Mouse (Mus musculus): ENCODE measurements at regions not wholly inside any gene's neighbourhood (a gene's known extent, or its start where the extent isn't known, plus 50 kb on each side); places are given as distances from the start of the nearest gene placed in this dataset.

DNA sequence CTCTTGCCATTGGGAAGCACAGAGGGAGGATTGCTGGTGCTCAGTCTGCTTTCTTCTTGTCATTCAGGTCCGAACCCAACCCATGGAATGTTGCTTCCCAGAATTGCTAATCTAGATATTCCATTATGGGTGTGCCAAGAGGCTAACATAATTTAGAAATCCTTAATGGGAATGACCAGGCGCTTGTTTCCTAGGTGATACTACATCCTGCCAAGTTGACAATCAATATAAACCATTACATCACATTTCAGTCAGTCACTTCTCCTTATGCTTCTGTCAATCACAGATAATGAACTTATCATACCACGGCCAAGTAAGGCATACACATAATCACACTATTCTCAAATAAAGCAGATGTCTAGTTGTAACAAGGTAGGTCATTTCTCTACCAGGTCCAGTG lies 206.1 kb downstream of the Fam181b start:
- TF ChIP-seq KAT2A (conservative IDR thresholded peaks at IDR 0.05; ENCODE audit: low read depth, low read length) (no peak), ZNF384 (IDR thresholded peaks at IDR 0.05; ENCODE audit: low read depth, low read length) (no peak), CTCF (IDR thresholded peaks at IDR 0.05 in 2 of 3, conservative IDR thresholded peaks at IDR 0.05 in 1 of 3; ENCODE audit: control insufficient read depth in 1 of 3, insufficient read depth in 1 of 3, low read depth in 2 of 3, low read length in 3 of 3, poor library complexity in 1 of 3, severe bottlenecking in 1 of 3) (no peak), POLR2A (IDR thresholded peaks at IDR 0.05; ENCODE audit: control insufficient read depth in 1 of 2, insufficient read depth in 1 of 2, low read depth in 1 of 2, low read length in 2 of 2, poor library complexity in 1 of 2) (no peak), MAX (IDR thresholded peaks at IDR 0.05; ENCODE audit: low read length) (no peak), GATA1 (IDR thresholded peaks at IDR 0.05; ENCODE audit: low read depth, low read length) (no peak), ZMIZ1 (IDR thresholded peaks at IDR 0.05; ENCODE audit: low read depth, low read length) (no peak), USF1 (IDR thresholded peaks at IDR 0.05; ENCODE audit: low read depth, low read length) (no peak), GABPA (IDR thresholded peaks at IDR 0.05; ENCODE audit: low read depth, low read length) (no peak)
